In genomic region chr13:100824306-100824705, GRCm38 (mm10) we compare ENCODE assay signal across 24 mouse cellular contexts. TPM values are rescaled to one million over a fixed set of nuclear protein-coding genes. Genes with fewer than 3 reads are reported as not detected.
DNase-seq lines count a peak whose midpoint lies in the region; ATAC-seq and TF ChIP-seq lines count a peak whose summit lies in the region.
"Had no signal": no experiment of that assay in that cellular context is flagged by ENCODE, and none has a peak within 500 bp of the region (broad histone marks: within the 10 kb centered on the region; RNA-seq: fewer than 3 reads in every experiment).

No protein-coding gene starts in this region.

- intact Hi-C loops in gastrocnemius, adult 2 months (cut with DNase I): no loop called here

- peak; percentile 33 to 48 for DNase-seq in spleen, adult 18-20 months
- no peak for DNase-seq in spleen, adult 12 weeks (ENCODE audit: low spot score)
- peak; percentile 52 for DNase-seq in MEL-GATA-1-ER (ENCODE audit: extremely low read depth, low read depth)
- peak; percentile 22 for DNase-seq in stomach, postnatal 0 days (ENCODE audit: low spot score)
- no peak for DNase-seq in gastrocnemius, adult 2 months
- DNase-seq: adrenal gland, postnatal 14 days; cerebellum, adult 11-12 months; cerebellum, postnatal 14 days; heart, adult 18-20 months; heart, postnatal 4 days; kidney, adult 2 months; kidney, postnatal 25 days; lung, adult 2 months; thymus, postnatal 25 days had no signal

- no peak overlapping the region for H3K9ac ChIP-seq in stomach, postnatal 0 days (ENCODE audit: low read length)
- no peak overlapping the region for H3K9ac ChIP-seq in intestine, embryonic 15.5 days
- H3K9ac ChIP-seq: embryonic facial prominence, embryonic 15.5 days; limb, embryonic 15.5 days; midbrain, embryonic 13.5 days; neural tube, embryonic 13.5 days had no signal

- peaks cover 9% of the 10 kb centered on the region for H3K36me3 ChIP-seq in stomach, postnatal 0 days (ENCODE audit: control insufficient read depth, insufficient read depth, low read length)
- peaks cover 21% of the 10 kb centered on the region; the same call in 1 of the 2 replicates for H3K36me3 ChIP-seq in intestine, embryonic 15.5 days

- TF ChIP-seq EP300 in stomach, postnatal 0 days (optimal IDR thresholded peaks at IDR 0.05): no peak

- 0 out of 2 replicates have a peak overlapping the region, but pooled peaks have one; percentile 30 for H3K27ac ChIP-seq in stomach, postnatal 0 days (replicated peaks)
- no peak overlapping the region for H3K27ac ChIP-seq in intestine, embryonic 15.5 days
- no peak overlapping the region for H3K27ac ChIP-seq in gastrocnemius, adult 2 months
- H3K27ac ChIP-seq: embryonic facial prominence, embryonic 15.5 days; limb, embryonic 15.5 days; macrophage; midbrain, embryonic 13.5 days; neural tube, embryonic 13.5 days had no signal

- ATAC-seq in megakaryocyte-erythroid progenitor cell, adult 5-6 weeks (replicated peaks; ENCODE audit: low FRiP score, low TSS enrichment, poor library complexity, severe bottlenecking): 0 out of 2 replicates have a peak, but pooled peaks have one; percentile 39
- ATAC-seq in stomach, postnatal 0 days (ENCODE audit: low FRiP score, low TSS enrichment): 0 out of 2 replicates have a peak, but pooled peaks have one; percentile 45
- no peak for ATAC-seq in intestine, embryonic 15.5 days
- ATAC-seq: activated CD4-positive, CD25-positive, alpha-beta regulatory T cell, adult 4 months; hindbrain, embryonic 16.5 days; midbrain, embryonic 13.5 days had no signal

- no peak overlapping the region for H3K4me2 ChIP-seq in stomach, postnatal 0 days (replicated peaks; ENCODE audit: low read depth)
- H3K4me2 ChIP-seq in intestine, embryonic 15.5 days (replicated peaks): no peak overlapping the region
- H3K4me2 ChIP-seq: embryonic facial prominence, embryonic 15.5 days; limb, embryonic 15.5 days; midbrain, embryonic 13.5 days; neural tube, embryonic 13.5 days had no signal

- no peaks in the 10 kb centered on the region for H3K4me1 ChIP-seq in stomach, postnatal 0 days (replicated peaks; ENCODE audit: control insufficient read depth, insufficient read depth)
- H3K4me1 ChIP-seq in intestine, embryonic 15.5 days (replicated peaks): no peaks in the 10 kb centered on the region
- H3K4me1 ChIP-seq: embryonic facial prominence, embryonic 15.5 days; limb, embryonic 15.5 days; midbrain, embryonic 13.5 days; neural tube, embryonic 13.5 days had no signal

- 35% methylated on average over 6 of the region's 6 CpGs for WGBS in stomach, postnatal 0 days
- 49% methylated on average over 6 of the region's 6 CpGs for WGBS in intestine, embryonic 15.5 days

- H3K4me3 ChIP-seq in stomach, postnatal 0 days (ENCODE audit: low read depth, low read length): no peak overlapping the region
- H3K4me3 ChIP-seq in intestine, embryonic 15.5 days (replicated peaks): no peak overlapping the region
- no peak overlapping the region for H3K4me3 ChIP-seq in gastrocnemius, adult 2 months
- H3K4me3 ChIP-seq: embryonic facial prominence, embryonic 15.5 days; limb, embryonic 15.5 days; midbrain, embryonic 13.5 days; neural tube, embryonic 13.5 days had no signal

- no peaks in the 10 kb centered on the region for H3K9me3 ChIP-seq in stomach, postnatal 0 days (ENCODE audit: control insufficient read depth, low read length)
- H3K9me3 ChIP-seq in intestine, embryonic 15.5 days: no peaks in the 10 kb centered on the region
- H3K9me3 ChIP-seq: embryonic facial prominence, embryonic 15.5 days; limb, embryonic 15.5 days; midbrain, embryonic 13.5 days; neural tube, embryonic 13.5 days had no signal

- H3K27me3 ChIP-seq in stomach, postnatal 0 days (ENCODE audit: control insufficient read depth, insufficient read depth, low read length): no peaks in the 10 kb centered on the region
- no peaks in the 10 kb centered on the region for H3K27me3 ChIP-seq in intestine, embryonic 15.5 days (replicated peaks)
- H3K27me3 ChIP-seq: embryonic facial prominence, embryonic 15.5 days; limb, embryonic 15.5 days; midbrain, embryonic 13.5 days; neural tube, embryonic 13.5 days had no signal

- TF ChIP-seq CTCF in stomach, postnatal 0 days (IDR thresholded peaks at IDR 0.05; ENCODE audit: low read depth): no peak
- TF ChIP-seq CTCF in gastrocnemius, adult 2 months (IDR thresholded peaks at IDR 0.05): no peak

RNA-seq across cellular contexts. Expression of gene Slc30a5, which starts 8.9 kb away (rescaled TPM):
- 48.1 and 53.9 TPM in 2 replicates for total RNA-seq in megakaryocyte-erythroid progenitor cell, adult 5-6 weeks (2014; fragmentation: Nextera tagmentation)
- 83.5 and 95.2 TPM in 2 replicates for total RNA-seq in megakaryocyte-erythroid progenitor cell, adult 5-6 weeks (2017)
- polyA plus RNA-seq in stomach, postnatal 0 days (2015; fragmentation: Nextera tagmentation; extraction: Ambion mirVana): 37.0 and 38.3 TPM in 2 replicates
- polyA plus RNA-seq in intestine, embryonic 15.5 days (2015; fragmentation: Nextera tagmentation; extraction: Ambion mirVana): 68.7 and 68.9 TPM in 2 replicates
- 10 to 100 TPM in 1 of 2 experiments, 1 to 10 TPM in 1; 9.1 to 13.6 TPM for total RNA-seq in gastrocnemius, adult 2 months (2021)

RNA-seq across cellular contexts. Expression of gene Ccnb1, which starts 37.9 kb away (rescaled TPM):
- 99.3 and 102 TPM in 2 replicates for total RNA-seq in megakaryocyte-erythroid progenitor cell, adult 5-6 weeks (2014; fragmentation: Nextera tagmentation)
- 150 and 153 TPM in 2 replicates for total RNA-seq in megakaryocyte-erythroid progenitor cell, adult 5-6 weeks (2017)
- 34.5 and 47.0 TPM in 2 replicates for polyA plus RNA-seq in stomach, postnatal 0 days (2015; fragmentation: Nextera tagmentation; extraction: Ambion mirVana)
- polyA plus RNA-seq in intestine, embryonic 15.5 days (2015; fragmentation: Nextera tagmentation; extraction: Ambion mirVana): 204 and 217 TPM in 2 replicates
- not detected for total RNA-seq in gastrocnemius, adult 2 months (2021)

RNA-seq across cellular contexts. Expression of gene Cenph, which starts 48.6 kb away (rescaled TPM):
- 58.3 and 100 TPM in 2 replicates for total RNA-seq in megakaryocyte-erythroid progenitor cell, adult 5-6 weeks (2014; fragmentation: Nextera tagmentation)
- 67.0 and 95.9 TPM in 2 replicates for total RNA-seq in megakaryocyte-erythroid progenitor cell, adult 5-6 weeks (2017)
- 10.3 and 11.5 TPM in 2 replicates for polyA plus RNA-seq in stomach, postnatal 0 days (2015; fragmentation: Nextera tagmentation; extraction: Ambion mirVana)
- polyA plus RNA-seq in intestine, embryonic 15.5 days (2015; fragmentation: Nextera tagmentation; extraction: Ambion mirVana): 30.8 and 31.4 TPM in 2 replicates
- total RNA-seq in gastrocnemius, adult 2 months (2021): not detected
- total RNA-seq: gastrocnemius, adult 8-10 months; heart, adult 18-20 months had no signal

Comparison
In these comparisons a context has a peak if more than half of its experiments do, and no peak if none do; other contexts are left out.
1. DNase-seq: peak in spleen, adult 18-20 months (2 of 2), MEL-GATA-1-ER (single experiment) and stomach, postnatal 0 days (single experiment); none in spleen, adult 12 weeks (single experiment) and gastrocnemius, adult 2 months (single experiment).
2. RNA of gene Ccnb1, which starts 37.9 kb away (total RNA-seq): 99.3 to 153 TPM in megakaryocyte-erythroid progenitor cell, adult 5-6 weeks; not detected in gastrocnemius, adult 2 months; every median in the first group is over 100 times any median in the second.
3. RNA of gene Cenph, which starts 48.6 kb away (total RNA-seq): 58.3 to 100 TPM in megakaryocyte-erythroid progenitor cell, adult 5-6 weeks; not detected in gastrocnemius, adult 2 months; every median in the first group is over 10 times any median in the second.